Mouse (Mus musculus): ENCODE results near the gene Dnah12. TPM values are rescaled to one million over a fixed set of nuclear protein-coding genes. Genes with fewer than 3 reads are reported as not detected.

Dnah12 gene
- not detected in 2 replicates for polyA plus RNA-seq (2012)

- H3K4me3 ChIP-seq (replicated peaks) = no peak within 1 kb of the TSS
- TF ChIP-seq TAL1 (IDR thresholded peaks at IDR 0.05; ENCODE audit: low read length) = no peak
- no peak for TF ChIP-seq GATA1 (IDR thresholded peaks at IDR 0.05; ENCODE audit: low read length)
- no peaks in the 10 kb centered on the region for H3K4me1 ChIP-seq (ENCODE audit: control insufficient read depth)
- no peaks in the 10 kb centered on the region for H3K36me3 ChIP-seq (ENCODE audit: control insufficient read depth)
- H3K27me3 ChIP-seq (ENCODE audit: control insufficient read depth) = no peaks in the 10 kb centered on the region
- H3K9me3 ChIP-seq (ENCODE audit: control insufficient read depth, low read length) = no peaks in the 10 kb centered on the region
Measured at GRCm38 (mm10) chr14:26692974-26693373, at the start of gene Dnah12. Dnah12 (plus strand) TSS chr14:26693274.

GRCm38 (mm10) chr14:26645989-26646650 is 47.0 kb upstream of the Dnah12 start:
- Histone ChIP-seq H3K27me3 (ENCODE audit: control insufficient read depth) (no peaks in the 10 kb centered on the region), H3K9me3 (ENCODE audit: control insufficient read depth, low read length) (no peaks in the 10 kb centered on the region), H3K4me3 (replicated peaks) (no peak overlapping the region), H3K36me3 (ENCODE audit: control insufficient read depth) (peaks cover 35% of the 10 kb centered on the region), H3K4me1 (ENCODE audit: control insufficient read depth) (peaks cover 1% of the 10 kb centered on the region; the same call in 1 of the 2 replicates)
- TF ChIP-seq TAL1 (IDR thresholded peaks at IDR 0.05; ENCODE audit: low read length) (no peak), GATA1 (IDR thresholded peaks at IDR 0.05; ENCODE audit: low read length) (no peak)

GRCm38 (mm10) chr14:26647811-26648210 is 45.3 kb upstream of the Dnah12 start:
- TF ChIP-seq GATA1 (IDR thresholded peaks at IDR 0.05; ENCODE audit: low read length) (no peak), TAL1 (IDR thresholded peaks at IDR 0.05; ENCODE audit: low read length) (no peak)

GRCm38 (mm10) chr14:26651901-26652300 is 41.2 kb upstream of the Dnah12 start:
- TF ChIP-seq GATA1 (IDR thresholded peaks at IDR 0.05; ENCODE audit: low read length) = no peak
- TF ChIP-seq TAL1 (IDR thresholded peaks at IDR 0.05; ENCODE audit: low read length) = no peak
- Histone ChIP-seq H3K9me3 (ENCODE audit: control insufficient read depth, low read length) (no peaks in the 10 kb centered on the region), H3K36me3 (ENCODE audit: control insufficient read depth) (peaks cover 73% of the 10 kb centered on the region)

More at GRCm38 (mm10) chr14:26647811-26648210, 45.3 kb upstream of the Dnah12 start:
- Histone ChIP-seq H3K4me1 (ENCODE audit: control insufficient read depth) (peaks cover 1% of the 10 kb centered on the region; the same call in 1 of the 2 replicates), H3K4me3 (replicated peaks) (no peak overlapping the region), H3K9me3 (ENCODE audit: control insufficient read depth, low read length) (no peaks in the 10 kb centered on the region), H3K27me3 (ENCODE audit: control insufficient read depth) (no peaks in the 10 kb centered on the region), H3K36me3 (ENCODE audit: control insufficient read depth) (peaks cover 46% of the 10 kb centered on the region)

DNA sequence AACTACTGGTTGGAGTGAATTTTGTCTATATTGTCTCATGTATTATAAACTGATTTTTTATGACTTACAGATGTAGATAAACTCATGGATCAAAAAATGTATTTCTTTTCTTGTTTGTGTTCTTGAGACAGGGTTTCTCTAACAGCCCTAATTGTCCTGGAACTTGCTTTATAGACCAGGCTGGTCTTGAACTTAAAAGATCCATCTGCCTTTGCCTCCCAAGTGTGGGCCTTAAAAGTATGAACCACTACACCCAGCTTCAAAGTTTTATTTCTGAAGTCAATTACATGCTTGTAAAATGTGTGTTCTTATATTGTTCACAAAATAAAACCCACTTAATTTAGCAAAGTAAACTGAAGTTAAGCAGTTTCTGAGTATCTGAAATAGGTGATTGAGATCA is 34.9 kb upstream of the Dnah12 start:
- no peaks in the 10 kb centered on the region for H3K27me3 ChIP-seq (ENCODE audit: control insufficient read depth)
- H3K4me3 ChIP-seq (replicated peaks) = no peak overlapping the region
- no peaks in the 10 kb centered on the region for H3K9me3 ChIP-seq (ENCODE audit: control insufficient read depth, low read length)
- H3K36me3 ChIP-seq (ENCODE audit: control insufficient read depth) = peaks cover 82% of the 10 kb centered on the region
- peaks cover 8% of the 10 kb centered on the region for H3K4me1 ChIP-seq (ENCODE audit: control insufficient read depth)
- no peak for TF ChIP-seq GATA1 (IDR thresholded peaks at IDR 0.05; ENCODE audit: low read length)

More at GRCm38 (mm10) chr14:26651901-26652300, 41.2 kb upstream of the Dnah12 start:
- no peak overlapping the region for H3K4me3 ChIP-seq (replicated peaks)
- H3K27me3 ChIP-seq (ENCODE audit: control insufficient read depth) = no peaks in the 10 kb centered on the region
- H3K4me1 ChIP-seq (ENCODE audit: control insufficient read depth) = no peaks in the 10 kb centered on the region

DNA sequence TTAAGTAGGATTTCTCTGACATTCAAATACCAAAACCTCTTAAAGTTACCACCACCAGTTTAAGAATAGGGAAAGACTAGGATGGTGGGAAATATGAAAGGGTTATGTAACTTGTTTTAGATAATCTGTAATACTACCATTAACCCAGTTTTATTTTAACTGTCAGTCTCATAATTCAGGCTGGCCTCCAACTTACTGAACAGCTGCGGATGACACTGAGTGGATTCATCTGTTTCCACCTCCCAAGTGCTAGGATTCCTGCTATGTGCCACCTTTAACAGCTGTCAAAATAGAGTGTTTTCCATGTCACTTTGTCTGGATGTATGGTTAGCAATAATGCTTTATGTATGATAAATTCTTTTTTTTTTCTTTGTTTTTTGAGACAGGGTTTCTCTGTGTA is 32.8 kb upstream of the Dnah12 start:
- H3K9me3 ChIP-seq (ENCODE audit: control insufficient read depth, low read length) = no peaks in the 10 kb centered on the region
- TF ChIP-seq GATA1 (IDR thresholded peaks at IDR 0.05; ENCODE audit: low read length) (no peak), TAL1 (IDR thresholded peaks at IDR 0.05; ENCODE audit: low read length) (no peak)
- peaks cover 86% of the 10 kb centered on the region for H3K36me3 ChIP-seq (ENCODE audit: control insufficient read depth)
- H3K4me3 ChIP-seq (replicated peaks) = no peak overlapping the region
- H3K4me1 ChIP-seq (ENCODE audit: control insufficient read depth) = peaks cover 10% of the 10 kb centered on the region
- no peaks in the 10 kb centered on the region for H3K27me3 ChIP-seq (ENCODE audit: control insufficient read depth)

GRCm38 (mm10) chr14:26662016-26662415 is 31.1 kb upstream of the Dnah12 start:
- peaks cover 24% of the 10 kb centered on the region for H3K4me1 ChIP-seq (ENCODE audit: control insufficient read depth)
- H3K27me3 ChIP-seq (ENCODE audit: control insufficient read depth) = no peaks in the 10 kb centered on the region
- H3K9me3 ChIP-seq (ENCODE audit: control insufficient read depth, low read length) = no peaks in the 10 kb centered on the region
- H3K36me3 ChIP-seq (ENCODE audit: control insufficient read depth) = peaks cover 89% of the 10 kb centered on the region
- TF ChIP-seq TAL1 (IDR thresholded peaks at IDR 0.05; ENCODE audit: low read length) (no peak), GATA1 (IDR thresholded peaks at IDR 0.05; ENCODE audit: low read length) (no peak)
- H3K4me3 ChIP-seq (replicated peaks) = no peak overlapping the region

- TF ChIP-seq GATA1 (IDR thresholded peaks at IDR 0.05; ENCODE audit: low read length) (no peak), TAL1 (IDR thresholded peaks at IDR 0.05; ENCODE audit: low read length) (no peak)
- Histone ChIP-seq H3K36me3 (ENCODE audit: control insufficient read depth) (peaks cover 87% of the 10 kb centered on the region), H3K27me3 (ENCODE audit: control insufficient read depth) (no peaks in the 10 kb centered on the region), H3K9me3 (ENCODE audit: control insufficient read depth, low read length) (no peaks in the 10 kb centered on the region), H3K4me3 (replicated peaks) (no peak overlapping the region), H3K4me1 (ENCODE audit: control insufficient read depth) (peaks cover 28% of the 10 kb centered on the region)
Measured at GRCm38 (mm10) chr14:26662488-26662887, 30.6 kb upstream of the Dnah12 start.

DNA sequence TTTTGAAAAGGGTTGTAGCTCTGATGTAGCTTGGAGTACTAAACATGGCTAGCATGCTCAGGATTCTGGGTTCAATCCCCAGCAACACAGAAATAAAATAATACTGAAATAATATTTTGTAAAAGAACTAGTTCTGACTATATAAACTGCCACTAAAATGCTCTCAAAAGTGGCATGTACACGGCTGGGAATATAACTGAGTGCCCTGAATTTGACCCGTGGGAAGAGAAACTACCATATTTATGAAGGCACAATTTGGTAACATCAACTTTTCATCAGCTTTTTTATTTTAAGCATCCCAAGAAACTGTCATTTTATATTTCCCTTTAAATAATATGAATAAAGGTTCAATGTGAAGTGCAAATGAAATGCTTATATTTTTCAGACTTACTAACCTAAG is 29.2 kb upstream of the Dnah12 start:
- Histone ChIP-seq H3K36me3 (ENCODE audit: control insufficient read depth) (peaks cover 74% of the 10 kb centered on the region), H3K9me3 (ENCODE audit: control insufficient read depth, low read length) (no peaks in the 10 kb centered on the region), H3K4me1 (ENCODE audit: control insufficient read depth) (peaks cover 41% of the 10 kb centered on the region), H3K27me3 (ENCODE audit: control insufficient read depth) (no peaks in the 10 kb centered on the region), H3K4me3 (replicated peaks) (no peak overlapping the region)
- TF ChIP-seq TAL1 (IDR thresholded peaks at IDR 0.05; ENCODE audit: low read length) (no peak), GATA1 (IDR thresholded peaks at IDR 0.05; ENCODE audit: low read length) (no peak)

DNA sequence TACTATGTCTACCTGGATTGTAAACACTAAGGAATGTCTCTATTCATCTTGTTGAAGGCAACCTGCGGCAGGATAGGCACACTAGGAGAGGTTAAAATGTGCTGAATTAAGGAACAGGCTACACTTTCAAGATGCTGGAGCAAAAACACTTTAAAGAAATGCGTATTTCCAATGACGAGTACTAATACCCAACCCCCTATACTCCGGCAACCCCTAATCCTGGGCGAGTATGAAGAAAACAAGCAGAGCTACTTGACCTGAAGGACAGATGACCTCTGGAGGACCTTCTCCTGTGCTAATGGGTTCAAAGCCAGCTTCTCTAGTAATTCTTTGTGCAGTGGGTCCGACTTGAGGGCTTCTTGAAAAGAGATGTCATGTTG is 25.1 kb upstream of the Dnah12 start:
- H3K4me3 ChIP-seq (replicated peaks) = peak overlapping the region; percentile 85
- peaks cover 40% of the 10 kb centered on the region for H3K36me3 ChIP-seq (ENCODE audit: control insufficient read depth)
- H3K4me1 ChIP-seq (ENCODE audit: control insufficient read depth) = peaks cover 62% of the 10 kb centered on the region
- no peaks in the 10 kb centered on the region for H3K9me3 ChIP-seq (ENCODE audit: control insufficient read depth, low read length)
- TF ChIP-seq GATA1 (IDR thresholded peaks at IDR 0.05; ENCODE audit: low read length) (no peak), TAL1 (IDR thresholded peaks at IDR 0.05; ENCODE audit: low read length) (no peak)
- no peaks in the 10 kb centered on the region for H3K27me3 ChIP-seq (ENCODE audit: control insufficient read depth)
